Mouse (Mus musculus) frontal cortex, postnatal 10 days (tissue): ENCODE measurements around the gene Prrt3.

Experiments
- DNase-seq, 2 experiments: peaks; one replicate each; pipeline ENCODE4 v3.0.0; 2022; ENCODE audit warnings: low spot score in 2 of 2, mixed read lengths in 1 of 2

The Prrt3 gene

DNA sequence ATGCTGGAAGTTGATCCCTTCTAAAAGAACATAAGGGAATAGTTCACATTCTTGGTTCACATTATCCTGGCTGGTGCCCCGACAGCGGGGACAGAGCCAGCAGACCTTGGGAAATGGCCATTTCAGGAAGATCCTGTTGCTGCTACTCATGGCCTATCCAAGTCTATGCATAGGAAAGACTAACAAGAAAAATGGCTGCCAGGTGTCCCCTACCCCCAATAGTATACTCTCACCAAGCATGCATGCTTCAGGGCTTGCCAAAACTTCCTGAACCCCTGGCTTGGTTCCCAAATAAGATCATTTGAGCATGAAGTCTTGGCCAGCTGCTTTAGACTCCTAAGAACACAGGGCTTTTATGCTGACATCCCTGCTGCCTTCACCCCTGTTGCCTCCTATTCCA, 49.9 kb downstream of the Prrt3 start:
- DNase-seq = no peak

DNA sequence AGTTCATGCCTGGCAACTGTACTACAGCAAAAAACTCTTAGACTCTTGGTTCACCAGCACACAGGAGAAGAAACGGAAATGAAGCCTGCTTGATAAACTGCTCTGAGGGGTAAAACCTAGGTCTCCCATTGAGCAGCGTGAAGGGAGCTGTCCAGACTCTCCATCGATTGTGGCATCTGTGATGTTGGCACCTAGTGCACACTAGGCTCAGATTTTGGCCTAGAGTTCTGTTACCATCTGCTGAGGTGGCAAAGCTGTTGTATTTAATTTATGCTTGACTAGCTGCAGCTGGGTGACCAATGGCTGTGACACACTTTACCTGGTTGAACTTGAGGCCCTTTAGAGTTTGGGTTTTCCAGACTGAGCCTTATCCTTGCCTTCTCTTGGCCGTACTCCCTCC, 54.1 kb downstream of the Prrt3 start:
- no peak for DNase-seq

- no peak for DNase-seq
Measured at GRCm38 (mm10) chr6:113444207-113444965, 57.3 kb downstream of the Prrt3 start.
